Comparison of ENCODE assay signal across 1 mouse cellular context in the genomic region with DNA sequence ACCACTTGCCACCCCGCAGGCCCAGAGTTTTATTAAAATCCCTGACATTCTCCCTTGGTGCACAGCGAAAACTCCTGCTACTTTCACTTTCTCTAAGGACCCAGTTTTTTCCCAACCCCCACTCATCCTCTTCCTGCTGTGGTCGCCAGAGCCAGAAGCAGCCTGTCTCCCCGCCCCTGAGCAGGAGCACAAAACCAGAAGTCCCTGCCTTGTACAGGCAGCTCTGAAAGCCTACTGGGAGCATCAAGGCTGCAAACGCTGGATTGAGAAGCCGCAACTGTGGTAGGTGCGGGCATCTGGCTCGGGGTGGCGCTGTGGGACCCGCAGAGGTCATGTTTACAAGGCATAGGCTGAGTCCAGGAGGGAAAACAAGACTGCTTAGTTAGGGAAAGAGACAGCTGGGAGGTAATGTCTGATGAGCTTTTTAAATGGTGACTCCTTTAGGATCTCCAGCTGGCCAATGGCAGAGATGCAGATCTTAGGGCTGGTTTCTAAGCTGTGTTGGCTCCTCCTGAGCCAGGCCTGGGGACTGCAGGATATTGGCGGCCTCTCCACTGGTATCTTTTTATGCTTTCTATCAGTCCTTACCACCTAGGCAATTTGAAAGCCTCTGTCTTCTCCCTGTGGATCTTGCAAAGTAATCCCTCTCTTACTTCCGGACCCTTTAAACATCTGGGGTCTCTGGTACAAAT.
TF ChIP-seq lines count a peak whose summit lies in the region.

No protein-coding gene starts in this region.

TF ChIP-seq in CH12.LX, 34 proteins besides CTCF, POLR2A, EP300 and RAD21 (continued from another document):
- peak; percentile 57; the same call in 1 of the 2 replicates for TF ChIP-seq ZMIZ1 (IDR thresholded peaks at IDR 0.05; ENCODE audit: low read depth, low read length)
- no peak for TF ChIP-seq JUN (IDR thresholded peaks at IDR 0.05; ENCODE audit: insufficient read depth, low read depth, low read length)
- peak; percentile 32 for TF ChIP-seq HCFC1 (IDR thresholded peaks at IDR 0.05; ENCODE audit: low read depth, low read length)
- TF ChIP-seq MXI1 (IDR thresholded peaks at IDR 0.05; ENCODE audit: low read depth, low read length): 0 out of 2 replicates have a peak, but pooled peaks have one; percentile 65
- TF ChIP-seq USF1 (IDR thresholded peaks at IDR 0.05; ENCODE audit: low read depth, low read length): no peak
- TF ChIP-seq MAX (IDR thresholded peaks at IDR 0.05; ENCODE audit: low read length): peak; percentile 55
- TF ChIP-seq NELFE (IDR thresholded peaks at IDR 0.05; ENCODE audit: low read depth, low read length): peak; percentile 45; the same call in 1 of the 2 replicates
- no peak for TF ChIP-seq KAT2A (IDR thresholded peaks at IDR 0.05; ENCODE audit: insufficient replicate concordance, low read length)
- no peak for TF ChIP-seq CHD1 (IDR thresholded peaks at IDR 0.05; ENCODE audit: low read depth, low read length)
- TF ChIP-seq ZNF384 (IDR thresholded peaks at IDR 0.05; ENCODE audit: low read depth, low read length): no peak
- TF ChIP-seq ZKSCAN1 (IDR thresholded peaks at IDR 0.05; ENCODE audit: borderline replicate concordance, low read depth, low read length): no peak
- 0 out of 2 replicates have a peak, but pooled peaks have one; percentile 36 for TF ChIP-seq ETS1 (conservative IDR thresholded peaks at IDR 0.05; ENCODE audit: low read depth, low read length)
- TF ChIP-seq MEF2A (IDR thresholded peaks at IDR 0.05; ENCODE audit: borderline replicate concordance, low read depth, low read length): 0 out of 2 replicates have a peak, but pooled peaks have one; percentile 45
- TF ChIP-seq ZC3H11A (IDR thresholded peaks at IDR 0.05; ENCODE audit: low read depth, low read length): no peak
- no peak for TF ChIP-seq JUND (conservative IDR thresholded peaks at IDR 0.05; ENCODE audit: low read depth, low read length)
- no peak for TF ChIP-seq RCOR1 (conservative IDR thresholded peaks at IDR 0.05; ENCODE audit: low read depth, low read length)
- no peak for TF ChIP-seq GABPA (IDR thresholded peaks at IDR 0.05; ENCODE audit: insufficient replicate concordance, low read depth, low read length)
- no peak for TF ChIP-seq NRF1 (IDR thresholded peaks at IDR 0.05; ENCODE audit: low read depth, low read length)
- TF ChIP-seq MYC (IDR thresholded peaks at IDR 0.05; ENCODE audit: low read depth, low read length): no peak
- TF ChIP-seq BHLHE40 (IDR thresholded peaks at IDR 0.05; ENCODE audit: low read depth, low read length): peak; percentile 47; the same call in 1 of the 2 replicates
- peak; percentile 71 for TF ChIP-seq SMC3 (IDR thresholded peaks at IDR 0.05; ENCODE audit: low read depth, low read length)
- TF ChIP-seq UBTF (IDR thresholded peaks at IDR 0.05; ENCODE audit: low read depth, low read length): no peak
- peak; percentile 61 for TF ChIP-seq TCF12 (IDR thresholded peaks at IDR 0.05; ENCODE audit: low read depth, low read length)
- TF ChIP-seq PAX5 (IDR thresholded peaks at IDR 0.05; ENCODE audit: low read length): no peak
- TF ChIP-seq POLR2AphosphoS2 (IDR thresholded peaks at IDR 0.05; ENCODE audit: low read depth, low read length): no peak
- TF ChIP-seq MAFK (IDR thresholded peaks at IDR 0.05; ENCODE audit: insufficient replicate concordance, low read length): no peak
- no peak for TF ChIP-seq USF2 (conservative IDR thresholded peaks at IDR 0.05; ENCODE audit: low read depth, low read length)
- TF ChIP-seq IRF4 (IDR thresholded peaks at IDR 0.05; ENCODE audit: low read depth, low read length): peak; percentile 48
- no peak for TF ChIP-seq E2F4 (IDR thresholded peaks at IDR 0.05; ENCODE audit: insufficient replicate concordance, low read depth, low read length)
- peak; percentile 71 for TF ChIP-seq CHD2 (IDR thresholded peaks at IDR 0.05; ENCODE audit: low read length)
